Mouse (Mus musculus): ENCODE data around the gene Ndufa13. TPM values are rescaled to one million over a fixed set of nuclear protein-coding genes. Genes with fewer than 3 reads are reported as not detected.

Gene Ndufa13
- polyA plus RNA-seq, 1 experiment from 2014 or later, result 177 TPM

DNA sequence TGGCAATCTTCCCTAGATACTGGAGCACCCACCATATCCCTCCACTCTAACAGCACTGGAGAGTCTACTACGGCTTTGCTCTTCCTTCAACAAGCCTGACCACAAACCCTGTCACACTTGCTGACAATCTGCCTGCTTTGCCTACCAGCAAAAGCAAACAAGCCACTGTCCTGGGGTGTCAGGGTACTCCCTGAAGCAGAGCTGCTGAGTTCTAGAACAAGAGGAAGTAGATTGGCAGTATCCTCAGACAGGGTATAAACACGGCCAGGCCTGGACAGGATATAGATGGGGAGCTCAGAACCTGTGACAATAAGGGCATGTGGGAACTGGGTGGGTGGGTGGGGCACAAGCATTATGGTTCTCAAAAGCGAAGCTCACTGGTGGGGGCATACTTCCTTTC lies 35.1 kb upstream of the Ndufa13 start:
- no peak for DNase-seq (ENCODE audit: low spot score)
- 63% methylated on average over 3 of the region's 3 CpGs for WGBS
- Histone ChIP-seq H3K9me3 (ENCODE audit: low read length) (no peaks in the 10 kb centered on the region), H3K4me1 (ENCODE audit: insufficient read depth, low read depth, low read length) (peaks cover 18% of the 10 kb centered on the region), H3K36me3 (ENCODE audit: insufficient read depth, low read length) (no peaks in the 10 kb centered on the region; the same call in 1 of the 2 replicates), H3K4me3 (ENCODE audit: low read depth, low read length) (no peak overlapping the region), H3K27me3 (replicated peaks; ENCODE audit: insufficient read depth, low read length) (no peaks in the 10 kb centered on the region), H3K9ac (replicated peaks; ENCODE audit: low read depth) (no peak overlapping the region), H3K4me2 (replicated peaks; ENCODE audit: low read depth, low read length) (no peak overlapping the region), H3K27ac (ENCODE audit: low read length) (peak overlapping the region; percentile 84; the same call in 1 of the 2 replicates)
- no peak for ATAC-seq
- TF ChIP-seq CTCF (IDR thresholded peaks at IDR 0.05), result no peak
- no peak for TF ChIP-seq EP300 (IDR thresholded peaks at IDR 0.05)

DNA sequence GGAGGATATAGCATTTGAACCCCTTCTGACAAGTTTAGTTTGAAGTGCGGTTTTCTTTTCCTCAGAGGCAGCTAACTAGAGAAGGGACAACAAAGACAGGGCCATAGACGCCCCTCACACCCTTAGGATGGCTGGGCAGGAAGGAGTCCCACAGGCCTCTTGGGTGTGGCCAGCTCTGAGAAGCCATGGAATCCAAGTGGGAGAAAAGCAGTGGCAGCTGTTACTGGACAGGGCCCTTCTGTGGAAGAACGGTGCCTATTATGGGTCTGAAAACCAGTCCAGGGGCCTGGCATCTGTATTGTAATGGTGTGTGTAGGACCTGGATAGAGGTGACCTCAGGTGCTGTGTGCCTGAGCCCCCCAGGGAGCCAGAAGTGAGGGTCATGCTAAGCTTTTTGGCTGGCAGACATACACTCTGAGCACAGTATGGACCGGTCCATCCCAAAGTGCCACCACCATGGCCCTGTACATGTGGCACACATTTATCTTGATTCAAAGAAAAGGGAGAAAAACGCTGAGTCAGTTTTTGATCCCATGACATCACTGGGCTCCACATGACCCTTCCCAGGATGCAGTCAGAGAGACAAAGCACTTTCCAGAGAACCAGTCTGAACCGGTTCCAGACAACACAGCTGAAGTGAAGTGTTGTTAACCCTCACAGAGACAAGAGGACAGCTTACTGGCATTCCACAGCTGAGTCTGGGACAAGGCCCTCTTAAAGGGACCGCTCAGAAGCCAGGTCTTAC lies 33.9 kb upstream of the Ndufa13 start:
- H3K4me2 ChIP-seq (replicated peaks; ENCODE audit: low read depth, low read length), result no peak overlapping the region
- TF ChIP-seq CTCF (IDR thresholded peaks at IDR 0.05) (no peak), EP300 (IDR thresholded peaks at IDR 0.05) (peak; percentile 88)
- WGBS, result 28% methylated on average over 7 of the region's 7 CpGs
- H3K9ac ChIP-seq (replicated peaks; ENCODE audit: low read depth), result no peak overlapping the region
- ATAC-seq, result peak; percentile 95
- peaks cover 18% of the 10 kb centered on the region for H3K4me1 ChIP-seq (ENCODE audit: insufficient read depth, low read depth, low read length)
- H3K27me3 ChIP-seq (replicated peaks; ENCODE audit: insufficient read depth, low read length), result no peaks in the 10 kb centered on the region
- H3K9me3 ChIP-seq (ENCODE audit: low read length), result no peaks in the 10 kb centered on the region
- H3K36me3 ChIP-seq (ENCODE audit: insufficient read depth, low read length), result peaks cover 4% of the 10 kb centered on the region; the same call in 1 of the 2 replicates
- DNase-seq (ENCODE audit: low spot score), result peak; percentile 97
- H3K27ac ChIP-seq (ENCODE audit: low read length), result peak overlapping the region; percentile 84
- H3K4me3 ChIP-seq (ENCODE audit: low read depth, low read length), result no peak overlapping the region

DNA sequence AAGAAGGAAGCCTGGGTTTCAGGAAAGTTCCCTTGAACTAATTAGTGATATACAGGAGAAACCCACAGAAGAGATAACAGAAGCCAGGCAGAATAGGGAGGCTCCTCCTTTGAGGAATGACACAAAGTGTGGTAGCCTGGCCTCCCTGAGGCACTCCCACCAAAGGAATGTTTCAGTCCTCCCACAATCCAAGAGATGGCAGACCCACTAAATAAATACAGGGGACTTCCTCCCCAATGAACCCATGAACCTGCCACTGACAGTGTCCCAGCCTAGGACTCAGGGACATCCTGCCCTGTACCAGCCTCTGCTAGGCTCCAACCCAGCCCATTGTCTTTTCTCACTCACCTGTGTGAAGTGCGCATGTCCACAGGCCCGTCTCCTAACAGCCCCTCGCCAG lies 33.1 kb upstream of the Ndufa13 start:
- peak overlapping the region; percentile 84 for H3K27ac ChIP-seq (ENCODE audit: low read length)
- no peak for TF ChIP-seq CTCF (IDR thresholded peaks at IDR 0.05)
- no peak for TF ChIP-seq EP300 (IDR thresholded peaks at IDR 0.05)
- H3K4me3 ChIP-seq (ENCODE audit: low read depth, low read length), result no peak overlapping the region
- WGBS, result 74% methylated on average over 3 of the region's 3 CpGs
- ATAC-seq (no peak), DNase-seq (ENCODE audit: low spot score) (no peak)
- no peaks in the 10 kb centered on the region for H3K9me3 ChIP-seq (ENCODE audit: low read length)
- no peak overlapping the region for H3K4me2 ChIP-seq (replicated peaks; ENCODE audit: low read depth, low read length)
- H3K27me3 ChIP-seq (replicated peaks; ENCODE audit: insufficient read depth, low read length), result no peaks in the 10 kb centered on the region
- peaks cover 4% of the 10 kb centered on the region; the same call in 1 of the 2 replicates for H3K36me3 ChIP-seq (ENCODE audit: insufficient read depth, low read length)
- H3K4me1 ChIP-seq (ENCODE audit: insufficient read depth, low read depth, low read length), result peaks cover 18% of the 10 kb centered on the region
- no peak overlapping the region for H3K9ac ChIP-seq (replicated peaks; ENCODE audit: low read depth)

DNA sequence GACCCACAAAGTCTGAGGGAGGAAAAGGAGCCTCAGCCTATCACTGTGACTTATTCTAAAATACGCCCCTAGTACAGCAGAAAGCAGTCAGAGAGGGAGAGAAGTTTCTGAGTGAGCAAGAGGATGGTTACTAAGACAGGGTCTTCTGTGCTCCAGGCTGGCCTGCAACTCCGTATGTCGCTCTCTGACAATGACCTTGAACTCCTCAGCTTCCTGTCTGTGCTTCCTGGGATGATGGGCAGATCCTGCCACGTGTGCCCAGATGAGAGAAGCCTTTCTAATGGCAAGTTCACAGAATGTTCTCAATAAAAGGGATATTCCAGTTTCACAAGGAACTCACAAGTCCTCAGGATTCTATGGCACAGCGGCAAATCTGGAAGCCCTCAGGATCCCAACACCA lies 32.2 kb upstream of the Ndufa13 start:
- Histone ChIP-seq H3K4me2 (replicated peaks; ENCODE audit: low read depth, low read length) (no peak overlapping the region), H3K9me3 (ENCODE audit: low read length) (no peaks in the 10 kb centered on the region), H3K9ac (replicated peaks; ENCODE audit: low read depth) (no peak overlapping the region), H3K36me3 (ENCODE audit: insufficient read depth, low read length) (peaks cover 4% of the 10 kb centered on the region; the same call in 1 of the 2 replicates), H3K4me1 (ENCODE audit: insufficient read depth, low read depth, low read length) (peaks cover 18% of the 10 kb centered on the region), H3K4me3 (ENCODE audit: low read depth, low read length) (no peak overlapping the region), H3K27me3 (replicated peaks; ENCODE audit: insufficient read depth, low read length) (no peaks in the 10 kb centered on the region), H3K27ac (ENCODE audit: low read length) (no peak overlapping the region)
- no peak for TF ChIP-seq EP300 (IDR thresholded peaks at IDR 0.05)
- no peak for TF ChIP-seq CTCF (IDR thresholded peaks at IDR 0.05)
- no peak for DNase-seq (ENCODE audit: low spot score)
- ATAC-seq, result no peak
- whole genome bisulfite sequencing, result 73% methylated on average over 5 of the region's 5 CpGs

DNA sequence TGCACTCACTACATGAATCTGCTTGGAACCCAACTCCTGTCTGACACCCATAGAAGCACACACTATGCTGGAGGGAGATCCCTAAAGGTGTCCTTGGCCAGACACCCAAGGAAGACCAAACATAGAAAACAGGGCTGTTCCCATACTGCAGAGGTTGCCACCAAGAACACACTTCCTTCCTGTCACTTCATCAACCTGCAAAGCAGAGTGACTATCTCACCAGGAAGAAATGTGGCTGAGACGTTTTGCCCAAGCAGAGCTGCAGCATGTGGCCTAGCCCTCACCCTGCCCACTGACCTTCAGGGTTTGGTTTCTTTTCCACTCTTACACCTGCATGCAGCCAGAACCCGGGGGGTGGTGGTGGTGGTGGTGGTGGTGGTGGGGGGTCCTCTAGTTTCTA lies 31.5 kb upstream of the Ndufa13 start:
- Histone ChIP-seq H3K4me2 (replicated peaks; ENCODE audit: low read depth, low read length) (no peak overlapping the region), H3K9ac (replicated peaks; ENCODE audit: low read depth) (no peak overlapping the region), H3K9me3 (ENCODE audit: low read length) (no peaks in the 10 kb centered on the region), H3K4me3 (ENCODE audit: low read depth, low read length) (no peak overlapping the region), H3K27ac (ENCODE audit: low read length) (no peak overlapping the region), H3K36me3 (ENCODE audit: insufficient read depth, low read length) (peaks cover 4% of the 10 kb centered on the region), H3K4me1 (ENCODE audit: insufficient read depth, low read depth, low read length) (peaks cover 14% of the 10 kb centered on the region), H3K27me3 (replicated peaks; ENCODE audit: insufficient read depth, low read length) (no peaks in the 10 kb centered on the region)
- DNase-seq (ENCODE audit: low spot score), result no peak
- ATAC-seq, result no peak
- no peak for TF ChIP-seq EP300 (IDR thresholded peaks at IDR 0.05)
- TF ChIP-seq CTCF (IDR thresholded peaks at IDR 0.05), result no peak
- WGBS, result 56% methylated on average over 2 of the region's 2 CpGs

DNA sequence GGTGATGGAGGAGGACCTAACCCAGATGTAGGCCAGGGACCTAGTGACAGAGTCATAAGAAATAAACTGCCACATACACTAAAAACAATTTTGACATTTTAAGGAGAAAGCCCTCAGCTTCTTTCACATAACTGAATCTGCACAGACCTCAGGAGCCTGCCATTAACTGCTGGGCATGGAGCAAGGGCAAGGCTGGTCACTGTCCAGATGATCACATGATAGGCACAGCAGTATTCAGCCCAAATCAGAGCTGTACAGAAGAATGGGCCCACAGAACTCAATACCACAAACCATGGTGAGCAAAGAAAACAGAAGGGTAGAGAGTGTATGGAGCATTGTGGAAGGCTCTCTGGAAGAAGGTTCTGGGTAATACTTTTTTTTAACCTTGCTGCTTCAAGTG lies 24.5 kb upstream of the Ndufa13 start:
- TF ChIP-seq CTCF (IDR thresholded peaks at IDR 0.05) (no peak), EP300 (IDR thresholded peaks at IDR 0.05) (no peak)
- ATAC-seq (no peak), DNase-seq (ENCODE audit: low spot score) (no peak)
- Histone ChIP-seq H3K4me2 (replicated peaks; ENCODE audit: low read depth, low read length) (no peak overlapping the region), H3K4me3 (ENCODE audit: low read depth, low read length) (no peak overlapping the region), H3K9ac (replicated peaks; ENCODE audit: low read depth) (no peak overlapping the region), H3K27me3 (replicated peaks; ENCODE audit: insufficient read depth, low read length) (no peaks in the 10 kb centered on the region), H3K27ac (ENCODE audit: low read length) (no peak overlapping the region), H3K36me3 (ENCODE audit: insufficient read depth, low read length) (no peaks in the 10 kb centered on the region; the same call in 1 of the 2 replicates), H3K9me3 (ENCODE audit: low read length) (no peaks in the 10 kb centered on the region), H3K4me1 (ENCODE audit: insufficient read depth, low read depth, low read length) (no peaks in the 10 kb centered on the region)

Measured in lung, postnatal 0 days (tissue).